Mouse (Mus musculus): ENCODE measurements at regions not wholly inside any gene's neighbourhood (a gene's known extent, or its start where the extent isn't known, plus 50 kb on each side); places are given as distances from the start of the nearest gene placed in this dataset.

DNA sequence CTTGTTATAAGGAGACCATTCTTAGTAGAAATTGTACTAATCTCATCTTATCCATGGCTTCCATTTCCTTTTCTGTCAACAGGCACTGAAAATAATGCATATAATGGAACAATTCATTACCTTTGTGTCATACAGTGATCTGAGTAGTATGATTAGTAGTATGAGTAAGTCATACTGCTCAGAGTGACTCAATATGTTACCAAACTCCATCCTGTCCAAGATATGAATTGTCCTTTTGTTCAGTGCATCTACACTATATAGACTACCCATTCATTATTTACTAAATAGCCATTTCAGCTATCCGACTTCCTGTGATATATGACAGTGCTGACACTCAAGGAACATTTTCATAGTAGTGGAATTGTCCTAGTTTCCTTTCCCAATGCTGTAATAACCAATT is 86.6 kb downstream of the Pxdc1 start:
- TF ChIP-seq TCF12 (IDR thresholded peaks at IDR 0.05; ENCODE audit: insufficient read depth, poor library complexity, severe bottlenecking) (no peak), POLR2AphosphoS2 (IDR thresholded peaks at IDR 0.05; ENCODE audit: insufficient read length, low read depth) (no peak), MAX (IDR thresholded peaks at IDR 0.05; ENCODE audit: low read depth) (no peak), TCF3 (IDR thresholded peaks at IDR 0.05; ENCODE audit: insufficient read length, low read depth) (no peak)

Data from myocyte (in vitro differentiated cells).